Mouse (Mus musculus) testis, adult 2 months (tissue): ENCODE data around the gene Olfr282.

ENCODE experiments used
- CTCF ChIP-seq: fragments of 200-500 bp; IDR thresholded peaks from 2 replicates; pipeline ENCODE4 v1.5.1; 2012; ENCODE audit warnings: low read depth, mild to moderate bottlenecking, inconsistent platforms, low read length, moderate library complexity; ENCODE audit not compliant: control insufficient read depth, insufficient read depth, insufficient replicate concordance
- POLR2A ChIP-seq: fragments of 200-500 bp; IDR thresholded peaks from 2 replicates; pipeline ENCODE4 v1.6.1; 2012; ENCODE audit warnings: low read depth, mild to moderate bottlenecking, inconsistent platforms, low read length, moderate library complexity; ENCODE audit not compliant: control insufficient read depth

GRCm38 (mm10) chr15:98424326-98424725 is 6.7 kb upstream of the Olfr282 start:
- TF ChIP-seq CTCF = no peak
- TF ChIP-seq POLR2A = no peak
